Mouse (Mus musculus) MEL (cell line): ENCODE data around the gene Zfp36l1.

Experiments used
- CHD1 ChIP-seq: IDR thresholded peaks from 2 replicates; pipeline ENCODE4 v1.6.1; 2012; ENCODE audit warnings: low read depth, mild to moderate bottlenecking, inconsistent platforms, low read length, improper control_type of control experiment
- CTCF ChIP-seq, 3 experiments: IDR thresholded peaks in 2 of 3; conservative IDR thresholded peaks in 1 of 3; 2 replicates each; pipeline ENCODE4 v1.5.1; 2011 to 2012; ENCODE audit warnings: low read length in 3 of 3, low read depth in 2 of 3, mild to moderate bottlenecking in 2 of 3, improper control_type of control experiment in 1 of 3, inconsistent platforms in 1 of 3, mixed read lengths in 1 of 3, moderate library complexity in 1 of 3; ENCODE audit not compliant: control insufficient read depth in 1 of 3, insufficient read depth in 1 of 3, poor library complexity in 1 of 3, severe bottlenecking in 1 of 3
- E2F4 ChIP-seq: IDR thresholded peaks from 2 replicates; pipeline ENCODE4 v1.6.1; 2011; ENCODE audit warnings: low read depth, low read length, improper control_type of control experiment, borderline replicate concordance
- GATA1 ChIP-seq: IDR thresholded peaks from 2 replicates; pipeline ENCODE4 v1.6.1; 2011; ENCODE audit warnings: low read depth, low read length, improper control_type of control experiment
- MAFK ChIP-seq: IDR thresholded peaks from 2 replicates; pipeline ENCODE4 v1.6.1; 2011; ENCODE audit warnings: low read depth, mild to moderate bottlenecking, low read length, improper control_type of control experiment, borderline replicate concordance
- MXI1 ChIP-seq: IDR thresholded peaks from 2 replicates; pipeline ENCODE4 v1.6.1; 2011; ENCODE audit warnings: mild to moderate bottlenecking, low read depth, low read length, improper control_type of control experiment
- MYB ChIP-seq: IDR thresholded peaks from 2 replicates; pipeline ENCODE4 v1.6.1; 2011; ENCODE audit warnings: mild to moderate bottlenecking, low read depth, low read length, improper control_type of control experiment
- MYC ChIP-seq: IDR thresholded peaks from 2 replicates; pipeline ENCODE4 v1.6.1; 2011; ENCODE audit warnings: low read depth, mild to moderate bottlenecking, low read length, improper control_type of control experiment, moderate library complexity
- POLR2A ChIP-seq, 2 experiments: IDR thresholded peaks; 2 replicates each; pipeline ENCODE4 v1.6.1; 2011 to 2012; ENCODE audit warnings: low read length in 2 of 2, mild to moderate bottlenecking in 2 of 2, control low read depth in 1 of 2, improper control_type of control experiment in 1 of 2, low read depth in 1 of 2, moderate library complexity in 1 of 2; ENCODE audit not compliant: control insufficient read depth in 1 of 2, insufficient read depth in 1 of 2, poor library complexity in 1 of 2
- RAD21 ChIP-seq: IDR thresholded peaks from 2 replicates; pipeline ENCODE4 v1.6.1; 2011; ENCODE audit warnings: mild to moderate bottlenecking, low read depth, low read length, improper control_type of control experiment
- SMC3 ChIP-seq: IDR thresholded peaks from 2 replicates; pipeline ENCODE4 v1.6.1; 2011; ENCODE audit warnings: low read depth, low read length, improper control_type of control experiment
- USF1 ChIP-seq: IDR thresholded peaks from 2 replicates; pipeline ENCODE4 v1.6.1; 2014; ENCODE audit warnings: low read depth, mild to moderate bottlenecking, inconsistent platforms, low read length, improper control_type of control experiment, moderate library complexity
- USF2 ChIP-seq, 2 experiments: IDR thresholded peaks; 2 replicates each; pipeline ENCODE4 v1.6.1; 2011 to 2012; ENCODE audit warnings: improper control_type of control experiment in 2 of 2, low read length in 2 of 2, borderline replicate concordance in 1 of 2, inconsistent platforms in 1 of 2, low read depth in 1 of 2, mild to moderate bottlenecking in 1 of 2; ENCODE audit not compliant: insufficient read depth in 1 of 2
- ZKSCAN1 ChIP-seq: IDR thresholded peaks from 2 replicates; pipeline ENCODE4 v1.6.1; 2012; ENCODE audit warnings: low read depth, mild to moderate bottlenecking, inconsistent platforms, low read length, improper control_type of control experiment, moderate library complexity

GRCm38 (mm10) chr12:80106896-80107667, 5.7 kb downstream of the Zfp36l1 start:
- TF ChIP-seq MXI1 (no peak), E2F4 (no peak), MAFK (no peak), CTCF (IDR thresholded peaks at IDR 0.05 in 2 of 3, conservative IDR thresholded peaks at IDR 0.05 in 1 of 3; ENCODE audit: control insufficient read depth in 1 of 3, insufficient read depth in 1 of 3, low read depth in 2 of 3, low read length in 3 of 3, poor library complexity in 1 of 3, severe bottlenecking in 1 of 3) (no peak), GATA1 (no peak), POLR2A (IDR thresholded peaks at IDR 0.05; ENCODE audit: control insufficient read depth in 1 of 2, insufficient read depth in 1 of 2, low read depth in 1 of 2, low read length in 2 of 2, poor library complexity in 1 of 2) (no peak), MYB (no peak), USF2 (IDR thresholded peaks at IDR 0.05; ENCODE audit: borderline replicate concordance in 1 of 2, insufficient read depth in 1 of 2, low read depth in 1 of 2, low read length in 2 of 2) (no peak), CHD1 (no peak), MYC (no peak), USF1 (no peak), SMC3 (no peak), ZKSCAN1 (no peak), RAD21 (no peak)
